Mouse (Mus musculus) heart, adult 8-10 months (tissue): ENCODE results near the gene Fmn2. TPM values are rescaled to one million over a fixed set of nuclear protein-coding genes. Genes with fewer than 3 reads are reported as not detected.

Source experiments
- DNase-seq: peaks from one replicate; pipeline ENCODE4 v3.0.0; 2022; ENCODE audit warnings: low spot score
- total RNA-seq, 4 experiments: library from RNA; stranded (reverse); gene quantifications; 2 replicates each; pipeline ENCODE4 v1.2.4; 2022

Gene Fmn2
- total RNA-seq, 4 experiments from 2014 or later: 0.12 to 1.0 (median 0.18) TPM

DNA sequence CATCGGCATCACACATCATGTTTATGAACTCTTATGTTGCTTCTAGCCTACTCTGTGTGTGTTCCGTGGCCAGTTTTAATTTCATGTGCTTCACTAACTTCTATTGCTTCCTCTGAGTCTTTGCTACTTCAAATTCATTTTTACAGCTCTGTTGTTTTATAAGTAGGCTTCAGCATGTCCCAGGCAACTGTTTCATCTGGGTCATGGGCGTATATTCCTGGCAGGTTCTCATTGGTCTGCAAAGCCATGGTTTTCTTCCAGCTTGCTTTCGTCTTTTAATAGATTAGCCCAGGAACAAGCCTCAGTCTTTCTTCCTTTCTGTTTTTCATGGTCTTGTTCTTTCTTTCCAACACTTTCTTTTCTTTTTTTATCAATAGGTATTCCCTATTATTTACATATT is 279.4 kb downstream of the Fmn2 start:
- no peak for DNase-seq

DNA sequence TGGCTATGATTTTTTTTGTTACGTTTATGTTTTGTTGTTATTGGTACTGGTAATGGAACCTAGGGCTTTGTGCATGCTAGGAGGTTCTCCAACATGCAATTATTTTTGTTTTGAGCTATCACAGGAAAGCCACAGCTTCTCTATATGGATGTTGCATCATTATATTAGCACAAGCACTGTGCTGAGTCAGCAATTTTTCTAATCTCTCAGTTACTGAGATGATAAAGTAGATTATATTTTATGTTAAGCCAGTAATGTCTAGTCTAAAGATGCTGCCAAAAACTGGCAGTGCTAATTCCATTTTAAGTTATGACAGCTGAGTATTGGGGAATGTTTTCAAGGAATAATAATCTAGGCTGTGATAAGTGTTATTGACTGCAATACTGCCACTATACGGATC is 287.0 kb downstream of the Fmn2 start:
- DNase-seq: no peak

- no peak for DNase-seq
Observed at GRCm38 (mm10) chr1:174811846-174812245, 310.2 kb downstream of the Fmn2 start.

DNA sequence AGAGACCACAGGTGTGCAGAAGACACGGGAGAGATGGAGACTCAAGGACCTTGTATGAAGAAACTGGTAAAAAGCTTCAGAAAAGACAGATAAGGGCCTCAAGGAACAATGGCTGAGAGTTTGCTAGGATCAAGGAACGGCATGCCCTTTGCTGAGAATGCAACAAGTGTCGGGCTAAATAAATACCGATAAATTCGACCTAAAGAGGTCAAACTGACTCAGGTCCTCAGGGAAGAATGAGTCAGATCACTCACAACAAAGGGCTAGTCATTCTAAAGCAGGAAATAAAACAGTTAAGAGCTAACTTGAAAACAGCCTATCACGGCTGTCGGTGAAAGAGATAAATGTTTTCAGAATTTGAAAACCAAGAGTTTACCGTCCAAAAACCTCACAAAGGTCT is 324.9 kb downstream of the Fmn2 start:
- no peak for DNase-seq

DNA sequence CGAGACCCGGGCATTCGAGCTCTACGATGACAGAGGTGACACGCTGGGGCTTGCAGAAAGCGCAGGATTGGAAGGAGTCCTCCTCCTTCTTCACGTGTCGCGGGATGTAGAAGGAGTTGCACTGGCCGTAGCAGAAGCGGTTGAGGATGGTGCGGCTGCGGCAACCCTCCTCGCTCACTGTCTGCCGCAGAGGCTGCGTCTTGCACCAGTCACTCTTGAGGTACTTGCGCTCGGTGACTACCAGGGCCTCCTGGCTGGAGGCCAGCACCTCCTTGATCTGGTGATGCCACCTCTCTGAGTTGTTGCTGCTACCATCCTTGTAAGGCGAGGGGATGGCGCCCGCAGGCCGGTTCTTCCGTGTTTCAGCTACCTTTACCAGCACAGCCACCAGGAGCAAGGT is 335.2 kb downstream of the Fmn2 start:
- no peak for DNase-seq

DNA sequence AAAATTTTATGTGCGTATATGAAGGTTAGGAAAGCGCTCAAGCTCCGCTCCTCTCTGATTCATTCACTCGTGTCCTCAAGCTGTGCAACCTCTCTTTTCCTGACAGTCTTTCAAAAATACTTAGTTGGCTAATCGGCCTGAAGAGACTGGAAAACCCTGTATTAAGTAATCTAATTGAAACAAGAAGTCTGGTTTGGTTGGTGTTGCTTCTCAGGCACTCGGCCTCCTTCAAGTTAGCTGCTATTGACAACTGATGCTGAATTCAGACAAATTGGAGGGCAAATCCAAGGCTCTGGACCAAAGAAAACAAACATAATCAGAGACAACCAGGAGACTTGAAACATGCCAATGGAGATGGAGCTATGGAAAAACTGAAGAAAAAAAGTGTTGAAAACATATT is 343.2 kb downstream of the Fmn2 start:
- DNase-seq: no peak

- no peak for DNase-seq
Observed at GRCm38 (mm10) chr1:174856188-174856587, 354.6 kb downstream of the Fmn2 start.

GRCm38 (mm10) chr1:174860407-174861118 is 358.9 kb downstream of the Fmn2 start:
- no peak for DNase-seq

Other genes with a start within 250 kb of the Fmn2 start
- gene Olfr419, start 249.8 kb upstream of the Fmn2 start, total RNA-seq: not detected
- not detected for gene Mptx1, start 171.3 kb upstream of the Fmn2 start, total RNA-seq
- not detected for gene Olfr417, start 136.7 kb upstream of the Fmn2 start, total RNA-seq
- not detected for gene Olfr248, start 110.8 kb upstream of the Fmn2 start, total RNA-seq
- gene Olfr414, start 77.8 kb upstream of the Fmn2 start, total RNA-seq: not detected
- gene Olfr220, start 59.7 kb upstream of the Fmn2 start, total RNA-seq: not detected